14 mouse cellular contexts compared by ENCODE assay signal in the genomic region with DNA sequence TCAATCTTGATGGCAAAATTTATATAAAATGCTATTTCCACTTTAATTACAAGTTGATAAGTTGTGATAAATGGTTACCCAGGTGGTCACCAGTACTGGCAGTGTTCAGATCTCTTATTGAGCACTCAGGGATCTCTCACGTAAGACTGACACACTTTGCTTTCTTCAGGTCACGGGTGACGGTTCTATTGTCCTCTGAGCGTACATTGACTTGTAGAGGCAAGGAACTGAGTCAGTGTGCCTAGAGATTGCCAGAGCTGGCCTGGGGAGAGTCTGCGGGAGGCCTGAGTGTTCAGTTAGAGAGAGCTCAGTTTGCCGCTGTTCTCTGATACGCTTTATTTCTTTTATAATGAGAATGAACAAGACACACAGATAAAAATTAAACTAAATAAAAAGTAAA.
DNase-seq lines count a peak whose midpoint lies in the region; ATAC-seq and TF ChIP-seq lines count a peak whose summit lies in the region.
"Had no signal": no experiment of that assay in that cellular context is flagged by ENCODE, and none has a peak within 500 bp of the region (broad histone marks: within the 10 kb centered on the region; RNA-seq: fewer than 3 reads in every experiment).

No protein-coding gene starts in this region.

- H3K4me2 ChIP-seq in forebrain, embryonic 11.5 days (ENCODE audit: low read depth, low read length, severe bottlenecking) = 0 out of 2 replicates have a peak overlapping the region, but pooled peaks have one; percentile 1
- H3K4me2 ChIP-seq in forebrain, embryonic 15.5 days (replicated peaks) = no peak overlapping the region
- H3K4me2 ChIP-seq in limb, embryonic 12.5 days = no peak overlapping the region
- H3K4me2 ChIP-seq: hindbrain, embryonic 15.5 days; liver, embryonic 12.5 days had no signal

- H3K27me3 ChIP-seq in forebrain, embryonic 11.5 days (ENCODE audit: control insufficient read depth, insufficient read depth, low read length) = no peaks in the 10 kb centered on the region
- no peaks in the 10 kb centered on the region for H3K27me3 ChIP-seq in forebrain, embryonic 15.5 days
- H3K27me3 ChIP-seq in limb, embryonic 12.5 days = no peaks in the 10 kb centered on the region
- H3K27me3 ChIP-seq in limb, embryonic 10.5 days (ENCODE audit: low read depth, poor library complexity, severe bottlenecking) = no peaks in the 10 kb centered on the region
- H3K27me3 ChIP-seq in small intestine, adult 2 months (ENCODE audit: control insufficient read depth, insufficient read depth, low read length) = no peaks in the 10 kb centered on the region
- H3K27me3 ChIP-seq: hindbrain, embryonic 15.5 days; liver, embryonic 12.5 days had no signal

- no peak overlapping the region for H3K4me3 ChIP-seq in forebrain, embryonic 11.5 days (ENCODE audit: low read depth, low read length)
- no peak overlapping the region for H3K4me3 ChIP-seq in forebrain, embryonic 15.5 days
- no peak overlapping the region for H3K4me3 ChIP-seq in limb, embryonic 12.5 days (replicated peaks)
- H3K4me3 ChIP-seq in limb, embryonic 10.5 days = no peak overlapping the region
- no peak overlapping the region for H3K4me3 ChIP-seq in small intestine, adult 2 months (ENCODE audit: low read depth, low read length)
- H3K4me3 ChIP-seq: hindbrain, embryonic 15.5 days; liver, embryonic 12.5 days had no signal

- no peak for TF ChIP-seq POLR2A in small intestine, adult 2 months (IDR thresholded peaks at IDR 0.05; ENCODE audit: low read depth, low read length)

- no peak for ATAC-seq in forebrain, embryonic 11.5 days (replicated peaks; ENCODE audit: low FRiP score)
- ATAC-seq in forebrain, embryonic 15.5 days (replicated peaks) = no peak
- no peak for ATAC-seq in limb, embryonic 12.5 days (ENCODE audit: insufficient number of reproducible peaks, insufficient read depth, low FRiP score, low TSS enrichment, low read depth)
- ATAC-seq: liver, embryonic 12.5 days had no signal

- DNase-seq in forebrain, embryonic 11.5 days (ENCODE audit: low spot score) = no peak
- no peak for DNase-seq in limb, embryonic 10.5 days (ENCODE audit: low spot score)
- DNase-seq in embryo, embryonic 11 days = peak; percentile 25
- DNase-seq in urinary bladder, adult 18-20 months (ENCODE audit: low spot score in 2 of 2) = no peak
- DNase-seq in adipocyte (ENCODE audit: low spot score) = no peak
- DNase-seq: adrenal gland, postnatal 36 days; kidney, postnatal 36 days; lung, postnatal 36 days; thymus, adult 18-20 months had no signal

- H3K9ac ChIP-seq in forebrain, embryonic 11.5 days (ENCODE audit: low read length) = no peak overlapping the region
- no peak overlapping the region for H3K9ac ChIP-seq in forebrain, embryonic 15.5 days (replicated peaks)
- no peak overlapping the region for H3K9ac ChIP-seq in limb, embryonic 12.5 days (replicated peaks)
- H3K9ac ChIP-seq: hindbrain, embryonic 15.5 days; liver, embryonic 12.5 days had no signal

- no peaks in the 10 kb centered on the region for H3K36me3 ChIP-seq in forebrain, embryonic 11.5 days (ENCODE audit: control insufficient read depth, insufficient read depth, low read length)
- H3K36me3 ChIP-seq in forebrain, embryonic 15.5 days = 0 out of 2 replicates have a peak, but pooled peaks cover 2% of the 10 kb centered on the region
- peaks cover 7% of the 10 kb centered on the region for H3K36me3 ChIP-seq in limb, embryonic 12.5 days
- H3K36me3 ChIP-seq in limb, embryonic 10.5 days = peaks cover 2% of the 10 kb centered on the region
- H3K36me3 ChIP-seq in small intestine, adult 2 months (ENCODE audit: control insufficient read depth, insufficient read depth, low read length) = no peaks in the 10 kb centered on the region
- H3K36me3 ChIP-seq: hindbrain, embryonic 15.5 days; liver, embryonic 12.5 days had no signal

- H3K27ac ChIP-seq in forebrain, embryonic 11.5 days (ENCODE audit: low read depth, low read length) = no peak overlapping the region
- H3K27ac ChIP-seq in forebrain, embryonic 15.5 days (replicated peaks) = no peak overlapping the region
- peak overlapping the region; percentile 68; the same call in 1 of the 2 replicates for H3K27ac ChIP-seq in limb, embryonic 12.5 days
- H3K27ac ChIP-seq in limb, embryonic 10.5 days = no peak overlapping the region; the same call in 1 of the 2 replicates
- H3K27ac ChIP-seq in small intestine, adult 2 months (ENCODE audit: insufficient read depth, low read depth, low read length) = peak overlapping the region; percentile 54
- H3K27ac ChIP-seq: hindbrain, embryonic 15.5 days; liver, embryonic 12.5 days had no signal

- no peaks in the 10 kb centered on the region for H3K9me3 ChIP-seq in forebrain, embryonic 11.5 days (ENCODE audit: control insufficient read depth, low read length)
- H3K9me3 ChIP-seq in forebrain, embryonic 15.5 days = no peaks in the 10 kb centered on the region
- H3K9me3 ChIP-seq in limb, embryonic 12.5 days = no peaks in the 10 kb centered on the region
- no peaks in the 10 kb centered on the region for H3K9me3 ChIP-seq in limb, embryonic 10.5 days (replicated peaks)
- H3K9me3 ChIP-seq: hindbrain, embryonic 15.5 days; liver, embryonic 12.5 days had no signal

- WGBS in forebrain, embryonic 11.5 days = 13% methylated on average over 7 of the region's 7 CpGs
- 12% methylated on average over 7 of the region's 7 CpGs for WGBS in forebrain, embryonic 15.5 days
- 88% methylated on average over 7 of the region's 7 CpGs for WGBS in limb, embryonic 12.5 days
- WGBS in limb, embryonic 10.5 days = 86% methylated on average over 7 of the region's 7 CpGs
- 34% methylated on average over 7 of the region's 7 CpGs for WGBS in small intestine, adult 2 months

- TF ChIP-seq CTCF in small intestine, adult 2 months (IDR thresholded peaks at IDR 0.05; ENCODE audit: extremely low read depth, insufficient read length, insufficient replicate concordance, low read depth, low read length) = no peak

- 0 out of 2 replicates have a peak, but pooled peaks cover 2% of the 10 kb centered on the region for H3K4me1 ChIP-seq in forebrain, embryonic 11.5 days (replicated peaks; ENCODE audit: control insufficient read depth, insufficient read depth, low read length)
- H3K4me1 ChIP-seq in forebrain, embryonic 15.5 days = peaks cover 36% of the 10 kb centered on the region
- peaks cover 22% of the 10 kb centered on the region for H3K4me1 ChIP-seq in limb, embryonic 12.5 days (replicated peaks)
- peaks cover 5% of the 10 kb centered on the region for H3K4me1 ChIP-seq in limb, embryonic 10.5 days
- H3K4me1 ChIP-seq in small intestine, adult 2 months (ENCODE audit: control insufficient read depth, insufficient read depth, insufficient read length, low read length) = peaks cover 23% of the 10 kb centered on the region

Comparison
In these comparisons a context has a peak if more than half of its experiments do, and no peak if none do; other contexts are left out.
1. H3K27ac ChIP-seq: peak in limb, embryonic 12.5 days (single experiment) and small intestine, adult 2 months (single experiment); none in forebrain, embryonic 11.5 days (single experiment), forebrain, embryonic 15.5 days (single experiment) and limb, embryonic 10.5 days (single experiment).